7 mouse cellular contexts compared by ENCODE assay signal in the genomic region with DNA sequence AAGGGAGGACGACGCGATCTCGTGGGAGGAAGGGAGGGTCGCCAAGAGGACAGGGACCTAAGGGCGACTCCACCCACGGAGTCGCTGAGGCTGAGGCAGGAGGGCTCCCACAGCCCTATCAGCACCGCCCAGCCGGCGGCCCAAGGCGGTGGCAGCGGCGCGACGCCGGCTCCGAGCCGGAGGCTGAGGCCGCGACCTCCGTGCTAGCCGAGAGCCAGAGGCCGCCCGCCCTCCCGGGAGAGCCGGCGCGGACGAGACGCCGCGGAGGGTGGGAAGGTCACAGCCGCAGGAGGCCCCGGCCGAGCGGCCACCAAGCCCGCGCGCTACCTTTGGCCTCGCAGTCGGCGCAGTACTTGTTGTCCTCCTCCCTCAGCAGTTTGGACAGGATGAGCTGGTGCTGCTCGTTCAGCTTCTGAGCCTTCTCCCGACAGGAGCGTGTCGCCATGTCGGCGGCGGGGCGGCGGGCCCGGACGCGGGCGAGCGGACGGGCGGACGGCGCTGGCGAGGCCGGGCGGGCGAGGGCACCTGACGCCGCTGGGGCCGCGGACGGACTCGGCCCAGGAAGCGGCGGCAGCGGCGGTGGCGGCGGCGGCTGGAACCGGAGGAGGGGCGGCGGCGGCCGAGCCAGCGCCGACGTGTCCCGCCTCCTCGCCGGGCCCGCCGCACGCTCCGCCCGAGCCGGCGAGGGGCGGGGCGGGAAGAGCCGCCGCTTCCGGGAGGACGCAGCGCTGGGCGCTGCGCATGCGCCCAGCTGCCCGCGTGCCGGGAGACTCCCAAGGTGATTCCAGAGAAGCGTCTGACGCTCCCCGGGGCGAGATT. TPM values are rescaled to one million over a fixed set of nuclear protein-coding genes. Genes with fewer than 3 reads are reported as not detected.
DNase-seq lines count a peak whose midpoint lies in the region; ATAC-seq lines count a peak whose summit lies in the region.

A gene (minus strand): TSS at position 607 of the 819 bp plus-strand sequence.

- peak within 1 kb of the TSS; percentile 87 for H3K27ac ChIP-seq in embryonic facial prominence, embryonic 12.5 days
- H3K27ac ChIP-seq in limb, embryonic 10.5 days: peak within 1 kb of the TSS; percentile 95
- peak within 1 kb of the TSS; percentile 92 for H3K27ac ChIP-seq in midbrain, embryonic 12.5 days (replicated peaks)

- H3K27me3 ChIP-seq in embryonic facial prominence, embryonic 12.5 days: no peaks in the 10 kb centered on the region
- no peaks in the 10 kb centered on the region for H3K27me3 ChIP-seq in limb, embryonic 10.5 days (ENCODE audit: low read depth, poor library complexity, severe bottlenecking)
- H3K27me3 ChIP-seq in midbrain, embryonic 12.5 days: no peaks in the 10 kb centered on the region

- H3K9me3 ChIP-seq in embryonic facial prominence, embryonic 12.5 days: no peaks in the 10 kb centered on the region
- no peaks in the 10 kb centered on the region for H3K9me3 ChIP-seq in limb, embryonic 10.5 days (replicated peaks)
- H3K9me3 ChIP-seq in midbrain, embryonic 12.5 days: peaks cover 9% of the 10 kb centered on the region

- peak; percentile 87 for DNase-seq in adrenal gland, postnatal 25 days
- peak; percentile 98 for DNase-seq in heart, adult 11 months
- DNase-seq in kidney, adult 11 months: peak; percentile 71
- DNase-seq in limb, embryonic 10.5 days (ENCODE audit: low spot score): peak; percentile 86
- peak; percentile 90 for DNase-seq in skeletal muscle tissue, adult 2 months (ENCODE audit: low read depth, low spot score)

- peak within 1 kb of the TSS; percentile 93 for H3K4me3 ChIP-seq in embryonic facial prominence, embryonic 12.5 days
- H3K4me3 ChIP-seq in limb, embryonic 10.5 days: peak within 1 kb of the TSS; percentile 92
- peak within 1 kb of the TSS; percentile 91 for H3K4me3 ChIP-seq in midbrain, embryonic 12.5 days

- H3K36me3 ChIP-seq in embryonic facial prominence, embryonic 12.5 days: no peaks in the 10 kb centered on the region
- H3K36me3 ChIP-seq in limb, embryonic 10.5 days: no peaks in the 10 kb centered on the region
- H3K36me3 ChIP-seq in midbrain, embryonic 12.5 days: no peaks in the 10 kb centered on the region

- H3K9ac ChIP-seq in embryonic facial prominence, embryonic 12.5 days: peak within 1 kb of the TSS; percentile 82
- H3K9ac ChIP-seq in midbrain, embryonic 12.5 days (replicated peaks): peak within 1 kb of the TSS; percentile 93

- ATAC-seq in embryonic facial prominence, embryonic 12.5 days (ENCODE audit: insufficient number of reproducible peaks, insufficient read depth, low FRiP score, low TSS enrichment): peak; percentile 89
- peak; percentile 92 for ATAC-seq in midbrain, embryonic 12.5 days (ENCODE audit: low FRiP score, low read depth)

- WGBS in embryonic facial prominence, embryonic 12.5 days: 1% methylated on average over 96 of the region's 113 CpGs
- under 1% methylated on average over 111 of the region's 113 CpGs for WGBS in limb, embryonic 10.5 days
- WGBS in midbrain, embryonic 12.5 days: under 1% methylated on average over 89 of the region's 113 CpGs

- H3K4me1 ChIP-seq in embryonic facial prominence, embryonic 12.5 days: peaks cover 12% of the 10 kb centered on the region; the same call in 1 of the 2 replicates
- peaks cover 20% of the 10 kb centered on the region for H3K4me1 ChIP-seq in limb, embryonic 10.5 days
- peaks cover 18% of the 10 kb centered on the region for H3K4me1 ChIP-seq in midbrain, embryonic 12.5 days

- H3K4me2 ChIP-seq in embryonic facial prominence, embryonic 12.5 days (replicated peaks): peak within 1 kb of the TSS; percentile 61
- H3K4me2 ChIP-seq in midbrain, embryonic 12.5 days (replicated peaks): peak within 1 kb of the TSS; percentile 66

RNA-seq across cellular contexts. Expression of the gene that starts here (rescaled TPM):
- total RNA-seq in adrenal gland, postnatal 25 days (2021): 76.1 and 97.5 TPM in 2 replicates
- polyA plus RNA-seq in embryonic facial prominence, embryonic 12.5 days (2016; fragmentation: Nextera tagmentation; extraction: Ambion mirVana): 47.9 and 52.0 TPM in 2 replicates
- 33.5 and 36.7 TPM in 2 replicates for polyA plus RNA-seq in limb, embryonic 10.5 days (2016; fragmentation: Nextera tagmentation; extraction: Ambion mirVana)
- polyA plus RNA-seq in midbrain, embryonic 12.5 days (2016; fragmentation: Nextera tagmentation; extraction: Ambion mirVana): 63.7 and 72.6 TPM in 2 replicates

Comparison
In these comparisons a context has a peak if more than half of its experiments do, and no peak if none do; other contexts are left out.
1. Peak in every context shown above with its lines: DNase-seq, ATAC-seq, H3K4me3 ChIP-seq and H3K27ac ChIP-seq.